Mouse (Mus musculus) thymus, postnatal 14 days (tissue): Measurements from ENCODE around the gene A630001G21Rik.
"Not testable (repeated sequence)": the region's sequence is repeated elsewhere in the genome, so short reads cannot be mapped to it uniquely, and the experiment has no call there.

Source experiments
- DNase-seq: peaks from one replicate; pipeline ENCODE4 v3.0.0; 2021

The A630001G21Rik gene

GRCm38 (mm10) chr1:85778436-85778835 lies at the start of gene A630001G21Rik:
A630001G21Rik (minus strand) TSS chr1:85778643.
- DNase-seq: no peak

GRCm38 (mm10) chr1:85827166-85827565 lies 48.7 kb upstream of the A630001G21Rik start:
- DNase-seq: no peak

- DNase-seq: no peak
Measured at GRCm38 (mm10) chr1:85824905-85825304, 46.5 kb upstream of the A630001G21Rik start.

GRCm38 (mm10) chr1:85822239-85822638 lies 43.8 kb upstream of the A630001G21Rik start:
- DNase-seq: no peak

GRCm38 (mm10) chr1:85819695-85820094 lies 41.3 kb upstream of the A630001G21Rik start:
- DNase-seq: no peak

- DNase-seq: no peak
Measured at GRCm38 (mm10) chr1:85818121-85818520, 39.7 kb upstream of the A630001G21Rik start.

- not testable (repeated sequence) for DNase-seq
Measured at GRCm38 (mm10) chr1:85814213-85814612, 35.8 kb upstream of the A630001G21Rik start.

GRCm38 (mm10) chr1:85810787-85811186 lies 32.3 kb upstream of the A630001G21Rik start:
- no peak for DNase-seq

GRCm38 (mm10) chr1:85810343-85810742 lies 31.9 kb upstream of the A630001G21Rik start:
- DNase-seq: no peak

GRCm38 (mm10) chr1:85809256-85809655 lies 30.8 kb upstream of the A630001G21Rik start:
- DNase-seq: no peak

GRCm38 (mm10) chr1:85804551-85804950 lies 26.1 kb upstream of the A630001G21Rik start:
- DNase-seq: no peak

GRCm38 (mm10) chr1:85802517-85802916 lies 24.1 kb upstream of the A630001G21Rik start:
- no peak for DNase-seq

- no peak for DNase-seq
Measured at GRCm38 (mm10) chr1:85799776-85800175, 21.3 kb upstream of the A630001G21Rik start.

- no peak for DNase-seq
Measured at GRCm38 (mm10) chr1:85795196-85795595, 16.8 kb upstream of the A630001G21Rik start.

- peak; percentile 56 for DNase-seq
Measured at GRCm38 (mm10) chr1:85794106-85794771, 15.8 kb upstream of the A630001G21Rik start.

GRCm38 (mm10) chr1:85793208-85794105 lies 15.0 kb upstream of the A630001G21Rik start, which contains the start of gene Cab39:
Cab39 (plus strand) TSS chr1:85793441.
- DNase-seq: peak; percentile 93

GRCm38 (mm10) chr1:85791476-85791875 lies 13.0 kb upstream of the A630001G21Rik start:
- no peak for DNase-seq

- DNase-seq: no peak
Measured at GRCm38 (mm10) chr1:85790565-85790964, 12.1 kb upstream of the A630001G21Rik start.

- DNase-seq: no peak
Measured at GRCm38 (mm10) chr1:85779428-85780180, 1.2 kb upstream of the A630001G21Rik start.

GRCm38 (mm10) chr1:85779012-85779411 lies 569 bp upstream of the A630001G21Rik start:
- no peak for DNase-seq

GRCm38 (mm10) chr1:85776154-85776553 lies 2.3 kb downstream of the A630001G21Rik start:
- peak; percentile 23 for DNase-seq

- no peak for DNase-seq
Measured at GRCm38 (mm10) chr1:85775136-85775535, 3.3 kb downstream of the A630001G21Rik start.

- no peak for DNase-seq
Measured at GRCm38 (mm10) chr1:85771976-85772375, 6.5 kb downstream of the A630001G21Rik start.
